Mouse (Mus musculus) midbrain, embryonic 13.5 days (tissue): ENCODE measurements around the gene Chat. TPM values are rescaled to one million over a fixed set of nuclear protein-coding genes. Genes with fewer than 3 reads are reported as not detected.

ENCODE experiments used
- ATAC-seq: fragments of 200-750 bp; cut with Nextera tagmentation; 2 replicates; pipeline ENCODE4 v1.8.0; 2017; ENCODE audit warnings: mild to moderate bottlenecking, moderate TSS enrichment, moderate library complexity
- H3K27ac ChIP-seq: fragments of 300-500 bp; sonication (generic); 2 replicates; pipeline ENCODE4 v1.5.1; 2015; ENCODE audit warnings: inconsistent platforms, mild to moderate bottlenecking, moderate library complexity
- H3K27me3 ChIP-seq: fragments of 300-500 bp; sonication (generic); 2 replicates; pipeline ENCODE4 v1.6.1; 2015; ENCODE audit warnings: mild to moderate bottlenecking, inconsistent platforms
- H3K36me3 ChIP-seq: fragments of 300-500 bp; sonication (generic); 2 replicates; pipeline ENCODE4 v1.6.1; 2015; ENCODE audit warnings: mild to moderate bottlenecking, inconsistent platforms
- H3K4me1 ChIP-seq: fragments of 300-500 bp; sonication (generic); replicated peaks from 2 replicates; pipeline ENCODE4 v1.6.1; 2015; ENCODE audit warnings: inconsistent platforms
- H3K4me2 ChIP-seq: fragments of 300-500 bp; sonication (generic); replicated peaks from 2 replicates; pipeline ENCODE4 v1.6.1; 2015; ENCODE audit warnings: moderate library complexity, mild to moderate bottlenecking, inconsistent platforms
- H3K4me3 ChIP-seq: fragments of 300-500 bp; sonication (generic); replicated peaks from 2 replicates; pipeline ENCODE4 v1.5.1; 2015; ENCODE audit warnings: mild to moderate bottlenecking, inconsistent platforms
- H3K9ac ChIP-seq: fragments of 300-500 bp; sonication (generic); replicated peaks from 2 replicates; pipeline ENCODE4 v1.6.1; 2015; ENCODE audit warnings: mild to moderate bottlenecking, inconsistent platforms
- H3K9me3 ChIP-seq: fragments of 300-500 bp; sonication (generic); 2 replicates; pipeline ENCODE4 v1.6.1; 2016; ENCODE audit warnings: mild to moderate bottlenecking, inconsistent platforms
- WGBS: fragments of 180-500 bp; shearing (Covaris S2); methylation state at CpG from one replicate; pipeline ENCODE4 v1.1.7; 2015; 5-methylcytosine and 5-hydroxymethylcytosine counted together
- polyA plus RNA-seq: library from polyadenylated mRNA; unstranded; fragments of >200 nt; fragmentation: Nextera tagmentation; extraction: Ambion mirVana; gene quantifications from 2 replicates; pipeline ENCODE4 v1.2.1, GENCODE M21; 2015

Gene Chat
- polyA plus RNA-seq, result 0.40 and 0.44 TPM in 2 replicates

GRCm38 (mm10) chr14:32465889-32466288 is at the start of gene Chat:
TSS of gene Chat (minus strand) at chr14:32465989.
- peak within 1 kb of the TSS; percentile 44 for H3K4me3 ChIP-seq
- no peaks in the 10 kb centered on the region for H3K36me3 ChIP-seq
- H3K4me1 ChIP-seq, result peaks cover 31% of the 10 kb centered on the region
- peak within 1 kb of the TSS; percentile 69 for H3K4me2 ChIP-seq
- no peak for ATAC-seq
- peak within 1 kb of the TSS; percentile 39; the same call in 1 of the 2 replicates for H3K9ac ChIP-seq
- no peak within 1 kb of the TSS for H3K27ac ChIP-seq
- 15% methylated on average over 13 of the region's 13 CpGs for WGBS
- H3K27me3 ChIP-seq, result peaks cover 74% of the 10 kb centered on the region
- no peaks in the 10 kb centered on the region for H3K9me3 ChIP-seq

GRCm38 (mm10) chr14:32513336-32514032 is 47.7 kb upstream of the Chat start, which contains the start of gene Ercc6:
TSS of gene Ercc6 (plus strand) at chr14:32513521.
- Histone ChIP-seq H3K27me3 (no peaks in the 10 kb centered on the region), H3K9me3 (no peaks in the 10 kb centered on the region), H3K27ac (peak within 1 kb of the TSS; percentile 91), H3K4me3 (peak within 1 kb of the TSS; percentile 74), H3K4me2 (peak within 1 kb of the TSS; percentile 87), H3K36me3 (peaks cover 23% of the 10 kb centered on the region), H3K9ac (peak within 1 kb of the TSS; percentile 78), H3K4me1 (peaks cover 16% of the 10 kb centered on the region)
- under 1% methylated on average over 62 of the region's 62 CpGs for WGBS
- peak; percentile 99 for ATAC-seq

GRCm38 (mm10) chr14:32512912-32513311 is 47.1 kb upstream of the Chat start:
- WGBS, result 43% methylated on average over 9 of the region's 9 CpGs
- ATAC-seq, result peak; percentile 57
- no peaks in the 10 kb centered on the region for H3K27me3 ChIP-seq
- peaks cover 16% of the 10 kb centered on the region for H3K4me1 ChIP-seq
- H3K27ac ChIP-seq, result peak overlapping the region; percentile 91
- H3K4me2 ChIP-seq, result peak overlapping the region; percentile 87
- peaks cover 20% of the 10 kb centered on the region for H3K36me3 ChIP-seq
- H3K9ac ChIP-seq, result peak overlapping the region; percentile 78; the same call in 1 of the 2 replicates
- H3K4me3 ChIP-seq, result peak overlapping the region; percentile 74
- no peaks in the 10 kb centered on the region for H3K9me3 ChIP-seq

GRCm38 (mm10) chr14:32509443-32509961 is 43.7 kb upstream of the Chat start:
- Histone ChIP-seq H3K9ac (no peak overlapping the region), H3K27ac (no peak overlapping the region), H3K4me2 (no peak overlapping the region), H3K27me3 (no peaks in the 10 kb centered on the region), H3K4me1 (peaks cover 7% of the 10 kb centered on the region), H3K4me3 (no peak overlapping the region), H3K36me3 (no peaks in the 10 kb centered on the region), H3K9me3 (no peaks in the 10 kb centered on the region)
- WGBS, result 84% methylated on average over 6 of the region's 6 CpGs
- ATAC-seq, result no peak

GRCm38 (mm10) chr14:32508105-32508835 is 42.5 kb upstream of the Chat start:
- Histone ChIP-seq H3K36me3 (no peaks in the 10 kb centered on the region), H3K4me2 (no peak overlapping the region), H3K9ac (no peak overlapping the region), H3K27ac (no peak overlapping the region), H3K4me1 (no peaks in the 10 kb centered on the region; the same call in 1 of the 2 replicates), H3K27me3 (no peaks in the 10 kb centered on the region), H3K4me3 (no peak overlapping the region), H3K9me3 (no peaks in the 10 kb centered on the region)
- 77% methylated on average over 10 of the region's 10 CpGs for WGBS
- ATAC-seq, result no peak

- Histone ChIP-seq H3K4me3 (no peak overlapping the region), H3K9ac (no peak overlapping the region)
Measured at GRCm38 (mm10) chr14:32507216-32507615, 41.4 kb upstream of the Chat start.

GRCm38 (mm10) chr14:32506329-32506728 is 40.5 kb upstream of the Chat start:
- Histone ChIP-seq H3K27ac (no peak overlapping the region), H3K4me1 (no peaks in the 10 kb centered on the region), H3K4me3 (no peak overlapping the region), H3K36me3 (no peaks in the 10 kb centered on the region), H3K9ac (no peak overlapping the region), H3K9me3 (no peaks in the 10 kb centered on the region), H3K4me2 (no peak overlapping the region), H3K27me3 (no peaks in the 10 kb centered on the region)
- WGBS, result 88% methylated on average over 10 of the region's 10 CpGs
- ATAC-seq, result no peak

More at GRCm38 (mm10) chr14:32507216-32507615, 41.4 kb upstream of the Chat start:
- H3K36me3 ChIP-seq, result no peaks in the 10 kb centered on the region
- WGBS, result 84% methylated on average over 4 of the region's 4 CpGs
- no peaks in the 10 kb centered on the region for H3K4me1 ChIP-seq
- H3K27me3 ChIP-seq, result no peaks in the 10 kb centered on the region
- ATAC-seq, result no peak
- no peaks in the 10 kb centered on the region for H3K9me3 ChIP-seq
- H3K27ac ChIP-seq, result no peak overlapping the region
- no peak overlapping the region for H3K4me2 ChIP-seq

- Histone ChIP-seq H3K27ac (no peak overlapping the region), H3K4me3 (no peak overlapping the region), H3K9ac (no peak overlapping the region), H3K9me3 (no peaks in the 10 kb centered on the region), H3K4me1 (no peaks in the 10 kb centered on the region), H3K36me3 (no peaks in the 10 kb centered on the region), H3K4me2 (no peak overlapping the region), H3K27me3 (no peaks in the 10 kb centered on the region)
- ATAC-seq, result no peak
- 91% methylated on average over 1 of the region's 1 CpGs for WGBS
Measured at GRCm38 (mm10) chr14:32503897-32504296, 38.1 kb upstream of the Chat start.

GRCm38 (mm10) chr14:32502764-32503688 is 37.2 kb upstream of the Chat start:
- no peaks in the 10 kb centered on the region for H3K9me3 ChIP-seq
- 80% methylated on average over 9 of the region's 9 CpGs for WGBS
- no peaks in the 10 kb centered on the region for H3K4me1 ChIP-seq
- H3K4me2 ChIP-seq, result no peak overlapping the region
- no peak overlapping the region for H3K4me3 ChIP-seq
- no peak overlapping the region for H3K27ac ChIP-seq
- H3K36me3 ChIP-seq, result no peaks in the 10 kb centered on the region
- H3K27me3 ChIP-seq, result no peaks in the 10 kb centered on the region
- H3K9ac ChIP-seq, result no peak overlapping the region
- ATAC-seq, result no peak

GRCm38 (mm10) chr14:32501303-32501702 is 35.5 kb upstream of the Chat start:
- WGBS, result 67% methylated on average over 2 of the region's 2 CpGs
- Histone ChIP-seq H3K27me3 (no peaks in the 10 kb centered on the region), H3K9me3 (no peaks in the 10 kb centered on the region), H3K36me3 (no peaks in the 10 kb centered on the region), H3K4me2 (no peak overlapping the region), H3K4me1 (no peaks in the 10 kb centered on the region), H3K27ac (no peak overlapping the region), H3K9ac (no peak overlapping the region), H3K4me3 (no peak overlapping the region)
- no peak for ATAC-seq

- Histone ChIP-seq H3K27me3 (peaks cover 5% of the 10 kb centered on the region; the same call in 1 of the 2 replicates), H3K4me3 (no peak overlapping the region), H3K4me2 (no peak overlapping the region), H3K9me3 (no peaks in the 10 kb centered on the region), H3K36me3 (no peaks in the 10 kb centered on the region), H3K27ac (no peak overlapping the region), H3K4me1 (peaks cover 5% of the 10 kb centered on the region; the same call in 1 of the 2 replicates), H3K9ac (no peak overlapping the region)
- ATAC-seq, result no peak
- WGBS, result 82% methylated on average over 8 of the region's 8 CpGs
Measured at GRCm38 (mm10) chr14:32496115-32496850, 30.5 kb upstream of the Chat start.
